10 mouse cellular contexts compared by ENCODE assay signal in the genomic region with DNA sequence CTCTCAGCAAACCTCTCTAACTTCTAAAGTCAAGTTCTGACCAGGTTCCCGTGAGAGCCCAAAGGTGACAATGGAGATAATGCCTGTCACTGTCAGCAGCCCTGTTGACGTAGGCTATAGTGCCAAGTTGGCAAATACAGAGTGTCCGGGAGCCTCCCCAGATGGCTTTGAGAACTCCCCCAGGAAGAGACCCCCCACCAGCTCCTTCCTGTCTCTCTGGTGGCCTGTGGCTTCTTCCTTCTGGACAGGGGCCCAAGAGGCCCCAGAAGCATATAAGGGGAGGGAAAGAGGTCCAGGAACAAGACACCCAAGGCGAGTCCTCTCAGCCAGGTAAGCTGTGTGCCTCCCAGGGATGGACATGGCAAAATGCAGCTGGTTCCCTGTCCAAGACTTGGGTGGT. TPM values are rescaled to one million over a fixed set of nuclear protein-coding genes. Genes with fewer than 3 reads are reported as not detected.
DNase-seq lines count a peak whose midpoint lies in the region; ATAC-seq and TF ChIP-seq lines count a peak whose summit lies in the region.
"Not testable (repeated sequence)": the region's sequence is repeated elsewhere in the genome, so short reads cannot be mapped to it uniquely, and the experiment has no call there.
"Had no signal": no experiment of that assay in that cellular context is flagged by ENCODE, and none has a peak within 500 bp of the region (broad histone marks: within the 10 kb centered on the region; RNA-seq: fewer than 3 reads in every experiment).

Gene Dcpp3 (plus strand): TSS at position 301 of the 400 bp plus-strand sequence.

- H3K4me2 ChIP-seq in embryonic facial prominence, embryonic 14.5 days (ENCODE audit: low read depth, low read length); lung, embryonic 14.5 days: not testable (repeated sequence)

- H3K9ac ChIP-seq in embryonic facial prominence, embryonic 14.5 days (ENCODE audit: low read depth, low read length); lung, embryonic 14.5 days: not testable (repeated sequence)

- WGBS in embryonic facial prominence, embryonic 14.5 days: 69% methylated on average over 4 of the region's 4 CpGs
- 29% methylated on average over 4 of the region's 4 CpGs for WGBS in lung, embryonic 14.5 days

- H3K4me1 ChIP-seq in embryonic facial prominence, embryonic 14.5 days (ENCODE audit: control insufficient read depth, insufficient read depth, low read length); lung, embryonic 14.5 days (ENCODE audit: insufficient read depth): not testable (repeated sequence)

- not testable (repeated sequence) for H3K36me3 ChIP-seq in embryonic facial prominence, embryonic 14.5 days (ENCODE audit: control insufficient read depth, insufficient read depth, low read length); lung, embryonic 14.5 days (ENCODE audit: insufficient read depth)

- H3K9me3 ChIP-seq in embryonic facial prominence, embryonic 14.5 days (ENCODE audit: control insufficient read depth, low read length); lung, embryonic 14.5 days (ENCODE audit: low read depth, low read length): not testable (repeated sequence)

- DNase-seq in embryonic facial prominence, embryonic 14.5 days (ENCODE audit: low spot score): not testable (repeated sequence)
- DNase-seq in heart, adult 11 months: peak; percentile 61
- peak; percentile 2 for DNase-seq in lung, embryonic 14.5 days

- not testable (repeated sequence) for H3K27me3 ChIP-seq in embryonic facial prominence, embryonic 14.5 days (replicated peaks; ENCODE audit: control insufficient read depth, insufficient read depth, low read length); lung, embryonic 14.5 days (ENCODE audit: insufficient read depth, low read length)

- not testable (repeated sequence) for H3K27ac ChIP-seq in embryonic facial prominence, embryonic 14.5 days (replicated peaks; ENCODE audit: low read depth, low read length); lung, embryonic 14.5 days (ENCODE audit: low read depth)

- not testable (repeated sequence) for ATAC-seq in embryonic facial prominence, embryonic 14.5 days (ENCODE audit: low read depth); lung, embryonic 14.5 days (ENCODE audit: insufficient read depth)

- not testable (repeated sequence) for H3K4me3 ChIP-seq in embryonic facial prominence, embryonic 14.5 days (ENCODE audit: low read depth, low read length); lung, embryonic 14.5 days (ENCODE audit: low read depth, low read length)

- TF ChIP-seq CTCF in lung, embryonic 14.5 days (IDR thresholded peaks at IDR 0.05; ENCODE audit: low read depth): not testable (repeated sequence)

RNA-seq across cellular contexts. Expression of gene Dcpp3, which starts in this region (rescaled TPM):
- 3.9 and 15.6 TPM in 2 replicates for polyA plus RNA-seq in embryonic facial prominence, embryonic 14.5 days (2014; fragmentation: Nextera tagmentation; extraction: Ambion mirVana)
- polyA plus RNA-seq in lung, embryonic 14.5 days (2014; fragmentation: Nextera tagmentation; extraction: Ambion mirVana): 2.2 TPM in 2 replicates
- polyA plus RNA-seq: activated CD4-positive, CD25-positive, alpha-beta regulatory T cell, adult 4 months; adrenal gland, adult 2 months; brain, embryonic 14.5 days; C2C12; CD4-positive, CD25-positive, alpha-beta regulatory T cell, adult 4 months; G1E; Patski had no signal
